Mouse (Mus musculus) ES-CJ7 (cell line): Measurements from ENCODE around the gene Oxld1.

Experiments used
- DNase-seq: peaks from one replicate; pipeline ENCODE4 v3.0.0; 2011; ENCODE audit warnings: low read depth, low spot score

Oxld1 gene

DNA sequence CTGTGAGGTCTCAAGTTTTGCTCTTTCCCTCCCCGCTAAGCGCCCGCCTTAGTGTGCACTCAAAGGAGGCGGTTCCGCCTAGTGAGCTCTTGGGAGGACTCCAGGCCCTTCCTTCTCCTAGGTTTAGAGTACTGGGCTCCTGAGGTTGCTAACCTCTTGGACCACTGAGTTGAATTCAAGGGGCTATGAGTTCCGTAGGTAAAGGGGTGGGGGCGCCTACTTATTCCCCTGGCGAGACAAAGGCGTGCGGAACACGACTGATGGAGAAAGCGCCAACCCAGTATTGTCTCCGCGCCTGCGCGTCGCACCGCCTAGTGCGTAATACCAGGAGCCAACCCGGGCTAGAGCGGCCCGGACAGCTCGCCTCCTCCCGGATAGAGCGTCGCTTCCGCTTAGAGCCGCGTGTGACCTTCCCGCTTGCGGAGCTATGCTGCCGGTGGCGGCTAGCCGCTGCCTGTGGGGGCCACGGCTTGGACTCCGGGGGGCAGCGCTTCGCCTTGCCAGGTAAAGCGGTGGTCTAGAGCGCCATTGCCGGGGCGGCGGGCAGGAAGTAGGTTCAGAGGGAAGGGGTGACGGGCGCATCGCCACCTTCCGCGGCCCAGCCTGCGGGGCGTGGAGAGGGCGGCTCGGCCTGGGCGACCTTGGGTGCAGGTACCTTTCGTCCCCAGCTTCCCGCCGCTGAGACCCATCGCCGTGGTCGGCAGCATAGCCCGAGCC lies 26.6 kb upstream of the Oxld1 start, which contains the start of gene Mrpl12:
Gene Mrpl12 (plus strand): TSS at position 349 of the 717 bp plus-strand sequence.
- peak; percentile 97 for DNase-seq

DNA sequence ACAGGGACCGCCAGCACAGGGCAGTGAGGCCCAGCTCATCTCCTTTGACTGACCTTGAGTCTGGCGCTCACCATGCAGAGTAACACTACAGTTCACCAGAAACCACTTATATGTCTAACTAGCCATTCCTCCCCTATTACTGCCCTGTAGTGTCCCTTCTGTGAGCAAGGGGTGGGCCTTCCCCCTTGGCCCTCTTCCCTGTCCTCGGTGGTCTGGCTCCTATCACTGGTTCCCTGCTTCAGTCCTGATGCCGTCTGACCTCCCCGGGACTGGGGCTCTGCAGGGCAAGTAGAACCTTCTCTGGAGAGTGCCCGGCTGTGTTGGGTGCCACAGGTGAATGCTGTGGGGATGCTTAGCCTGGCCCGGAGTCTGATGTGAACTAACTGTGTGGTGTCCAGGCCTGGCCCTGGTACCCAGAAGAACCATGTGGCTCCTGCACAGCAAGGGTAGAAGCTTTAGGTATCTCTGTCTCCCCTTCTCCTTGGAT lies 25.6 kb upstream of the Oxld1 start:
- no peak for DNase-seq

- DNase-seq: no peak
These were observed 14.2 kb upstream of the Oxld1 start for GRCm38 (mm10) chr11:120472052-120472451.

- no peak for DNase-seq
These were observed 9.8 kb upstream of the Oxld1 start for GRCm38 (mm10) chr11:120467736-120468092.

DNA sequence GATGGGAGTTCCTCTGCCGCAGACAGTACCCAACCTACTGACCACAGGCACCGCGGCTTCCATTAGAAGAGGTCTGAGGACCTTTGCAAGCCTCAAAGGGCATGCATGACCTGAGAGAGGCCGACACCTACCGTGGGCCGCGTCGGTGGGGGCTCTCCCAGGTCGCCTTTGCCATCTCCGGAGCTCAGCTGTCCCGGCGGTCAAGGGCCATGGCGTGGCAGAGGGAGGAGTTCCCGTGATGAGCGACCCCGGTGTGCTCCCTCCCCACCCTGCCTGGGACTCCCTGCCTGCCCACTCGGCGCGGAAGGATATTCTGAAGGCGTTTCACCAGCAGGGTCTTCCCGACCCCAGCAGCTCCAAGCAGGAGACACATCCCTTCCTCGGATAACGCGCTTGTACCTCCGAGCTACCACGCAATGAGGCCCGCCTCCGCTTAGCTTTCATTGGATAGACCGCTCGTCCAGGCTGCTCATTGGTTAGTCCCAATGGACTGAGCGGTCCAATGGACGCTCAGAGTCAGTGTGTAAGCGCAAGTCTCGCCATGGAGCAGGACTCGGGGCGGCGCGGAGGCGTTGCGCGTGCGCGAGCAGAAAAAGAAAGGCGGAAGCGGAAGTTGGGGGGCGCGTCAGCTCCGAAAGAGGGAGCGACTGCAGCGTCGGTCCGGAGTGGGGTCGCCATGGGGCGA lies 9.3 kb upstream of the Oxld1 start, which contains the start of gene Arl16:
Gene Arl16 (minus strand): TSS at position 557 of the 685 bp plus-strand sequence.
- DNase-seq: peak; percentile 100

GRCm38 (mm10) chr11:120465521-120465920 lies 7.7 kb upstream of the Oxld1 start:
- DNase-seq: no peak

DNA sequence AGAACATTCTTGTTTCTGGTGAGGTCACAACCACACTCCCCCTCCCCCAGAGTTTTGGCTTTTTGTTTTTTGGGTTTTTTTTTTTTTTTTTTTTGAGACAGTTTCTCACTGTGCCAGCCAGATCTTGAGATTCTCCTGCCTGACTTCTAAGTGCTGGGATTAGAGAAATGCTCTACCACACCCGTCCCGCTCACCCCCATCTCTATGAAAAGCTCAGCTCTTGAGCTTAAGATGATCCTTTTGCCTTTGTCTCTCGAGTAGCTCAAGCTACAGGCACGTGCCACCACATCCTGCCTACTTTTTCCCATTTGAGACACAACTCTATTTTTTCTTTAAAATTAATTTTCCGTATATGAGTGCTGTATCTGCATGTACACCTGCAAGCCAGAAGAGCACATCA lies 6.5 kb upstream of the Oxld1 start:
- DNase-seq: no peak

- DNase-seq: no peak
These were observed 5.7 kb upstream of the Oxld1 start for GRCm38 (mm10) chr11:120463536-120463935.

- DNase-seq: peak; percentile 48
These were observed 1.2 kb upstream of the Oxld1 start for GRCm38 (mm10) chr11:120458847-120459597.

GRCm38 (mm10) chr11:120457370-120457769 lies 498 bp downstream of the Oxld1 start:
- no peak for DNase-seq

DNA sequence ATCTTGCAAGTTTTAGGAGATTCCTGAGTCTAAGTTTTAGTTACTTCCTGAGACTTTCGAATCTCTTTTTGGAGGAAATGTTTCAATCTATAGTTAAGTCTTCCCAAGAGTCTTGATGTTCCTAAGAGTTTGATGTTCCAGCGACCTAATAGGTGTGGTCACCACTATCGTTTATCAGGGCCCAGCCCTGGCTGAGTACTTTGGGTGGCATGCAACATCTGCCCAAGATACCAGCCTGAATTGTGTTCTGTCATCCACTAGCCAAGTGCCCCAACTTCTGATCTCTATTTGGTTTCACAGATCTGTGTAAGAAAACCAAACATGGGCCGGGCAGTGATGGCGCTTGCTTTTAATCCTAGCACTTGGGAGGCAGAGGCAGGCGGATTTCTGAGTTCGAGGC lies 2.5 kb downstream of the Oxld1 start:
- no peak for DNase-seq

GRCm38 (mm10) chr11:120454965-120455364 lies 2.9 kb downstream of the Oxld1 start:
- no peak for DNase-seq

- no peak for DNase-seq
These were observed 4.6 kb downstream of the Oxld1 start, which contains the start of gene Pde6g for GRCm38 (mm10) chr11:120453306-120453705. Pde6g (minus strand) TSS chr11:120453500.

DNA sequence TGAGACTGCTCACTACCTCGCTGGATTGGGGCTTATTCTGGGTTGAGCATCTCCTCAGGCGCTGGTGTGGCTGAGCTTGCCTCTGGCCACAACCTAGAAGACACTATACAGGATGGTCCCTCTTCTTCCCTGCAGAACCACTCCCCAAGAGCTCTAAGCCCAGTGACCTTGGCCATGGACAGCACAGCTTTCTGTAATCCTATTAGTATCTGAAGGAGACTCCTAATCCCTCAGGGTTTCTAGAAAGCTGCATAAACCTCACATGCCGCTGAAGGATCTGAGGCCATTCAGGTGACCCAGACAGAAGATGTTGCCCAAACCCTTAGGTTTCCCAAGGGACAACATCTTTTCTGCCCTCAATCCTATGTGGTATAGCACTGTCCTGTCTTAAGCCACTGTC lies 5.6 kb downstream of the Oxld1 start:
- DNase-seq: no peak

- DNase-seq: no peak
These were observed 10.7 kb downstream of the Oxld1 start for GRCm38 (mm10) chr11:120447179-120447578.

DNA sequence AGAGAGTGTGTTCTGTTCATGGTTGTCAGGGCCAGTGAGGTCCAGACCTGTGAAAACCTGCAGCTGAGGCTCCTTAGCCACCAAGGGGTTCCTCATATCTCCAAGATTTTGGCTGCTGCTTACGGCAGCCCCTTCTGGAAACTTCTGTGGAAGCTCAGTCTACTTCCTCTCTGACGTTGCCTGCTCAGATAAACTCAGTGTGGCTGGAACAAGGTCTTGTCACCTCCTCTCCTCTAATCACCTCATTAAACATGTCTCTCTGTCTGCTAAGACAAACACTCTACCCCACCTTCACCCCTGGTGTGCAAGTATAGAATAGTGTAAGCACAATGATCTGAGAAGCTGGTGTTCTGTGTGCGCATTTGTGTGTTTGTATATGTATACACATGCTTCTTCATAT lies 12.4 kb downstream of the Oxld1 start:
- DNase-seq: no peak

GRCm38 (mm10) chr11:120444106-120444505 lies 13.8 kb downstream of the Oxld1 start:
- no peak for DNase-seq

GRCm38 (mm10) chr11:120442765-120443280 lies 15.0 kb downstream of the Oxld1 start:
- DNase-seq: peak; percentile 27

DNA sequence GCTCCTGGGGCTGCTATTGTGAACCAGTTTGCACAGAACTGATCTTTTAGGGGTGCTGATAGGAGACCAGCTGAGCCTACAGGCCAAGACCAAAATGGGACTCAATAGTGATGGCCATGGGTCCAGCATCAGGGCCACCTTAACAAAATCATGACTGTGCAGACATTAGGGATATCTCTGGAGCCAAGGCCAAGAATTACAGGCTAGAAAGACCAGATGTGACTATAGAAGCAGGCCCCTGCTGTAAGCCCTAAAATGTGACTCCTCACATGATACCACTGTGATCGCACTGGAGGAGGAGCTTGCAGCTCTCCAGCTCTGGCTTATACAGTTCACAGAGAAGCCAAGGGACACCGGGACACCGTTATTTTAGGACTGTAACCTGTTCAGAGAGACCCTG lies 15.5 kb downstream of the Oxld1 start, which contains the start of gene Tspan10:
Gene Tspan10 (plus strand): TSS at position 301 of the 400 bp plus-strand sequence.
- no peak for DNase-seq

DNA sequence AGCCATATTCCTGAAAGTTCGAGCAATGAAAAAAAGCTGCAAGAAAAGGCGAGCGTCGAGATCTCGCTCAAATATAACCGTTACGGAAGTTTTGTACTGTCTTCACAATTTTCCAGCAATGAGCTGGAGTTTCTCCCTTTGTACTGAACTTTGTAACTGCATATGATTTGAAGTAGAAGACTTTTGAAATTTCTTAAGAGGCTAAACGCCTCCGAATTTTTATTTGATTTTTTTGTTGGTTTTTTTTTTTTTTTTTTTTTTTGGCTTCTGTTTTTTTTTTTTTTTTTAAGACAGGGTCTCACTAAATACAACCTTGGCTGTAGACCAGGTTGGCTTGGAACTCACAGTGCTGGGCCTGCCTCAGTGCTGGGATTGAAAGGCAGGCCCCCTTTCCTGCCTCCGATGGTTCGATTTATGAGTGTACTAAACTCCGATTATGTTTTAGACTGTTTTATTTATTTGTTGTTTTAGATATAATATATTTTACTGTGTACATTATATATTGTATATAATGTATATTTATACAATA lies 19.9 kb downstream of the Oxld1 start:
- DNase-seq: no peak

DNA sequence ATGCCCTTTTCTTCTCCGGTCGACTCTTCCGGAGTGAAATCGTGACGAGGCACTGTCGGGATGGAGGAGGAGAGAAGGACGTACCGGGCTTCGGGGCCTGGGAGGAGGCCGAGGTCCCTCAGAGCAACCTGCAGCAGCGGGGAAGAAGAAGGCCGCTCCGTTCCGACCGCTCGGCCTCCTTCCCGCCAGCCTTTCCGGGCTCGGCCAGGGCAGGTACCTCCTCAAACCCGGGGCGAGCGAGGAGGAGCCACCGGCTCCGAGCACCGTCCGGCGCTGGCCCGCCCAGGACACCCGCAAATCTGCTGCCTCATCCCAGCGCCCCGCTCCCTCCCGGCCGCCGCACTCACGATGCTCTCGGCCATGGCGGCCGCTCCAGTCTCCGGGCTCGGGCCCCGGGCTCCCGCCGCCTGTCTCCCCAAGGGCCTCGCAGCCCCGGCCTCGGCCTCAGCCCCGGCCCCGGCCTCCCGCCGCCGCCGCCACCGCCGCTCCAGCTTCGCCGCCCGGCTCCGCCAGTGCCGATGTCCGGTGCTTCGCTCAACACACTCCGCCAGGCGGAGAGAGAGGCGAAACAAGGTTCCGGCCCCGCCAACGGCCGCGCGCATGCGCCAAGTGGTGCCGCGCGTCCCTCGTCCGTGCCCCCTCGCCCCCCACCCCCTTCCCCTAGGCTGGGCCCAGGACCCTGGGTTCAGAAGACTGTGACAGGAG lies 20.6 kb downstream of the Oxld1 start, which contains the start of gene Nploc4:
Gene Nploc4 (minus strand): TSS at position 557 of the 705 bp plus-strand sequence.
- DNase-seq: peak; percentile 90
